Mouse (Mus musculus): ENCODE measurements around the gene Tcp11. TPM values are rescaled to one million over a fixed set of nuclear protein-coding genes. Genes with fewer than 3 reads are reported as not detected.
A peak's percentile ranks its signal among the peaks of the same experiment; 100 is the strongest.

Gene Tcp11
- total and polyA plus RNA-seq, 3 experiments, result 0.50 to 0.82 TPM; not detected in 1

DNA sequence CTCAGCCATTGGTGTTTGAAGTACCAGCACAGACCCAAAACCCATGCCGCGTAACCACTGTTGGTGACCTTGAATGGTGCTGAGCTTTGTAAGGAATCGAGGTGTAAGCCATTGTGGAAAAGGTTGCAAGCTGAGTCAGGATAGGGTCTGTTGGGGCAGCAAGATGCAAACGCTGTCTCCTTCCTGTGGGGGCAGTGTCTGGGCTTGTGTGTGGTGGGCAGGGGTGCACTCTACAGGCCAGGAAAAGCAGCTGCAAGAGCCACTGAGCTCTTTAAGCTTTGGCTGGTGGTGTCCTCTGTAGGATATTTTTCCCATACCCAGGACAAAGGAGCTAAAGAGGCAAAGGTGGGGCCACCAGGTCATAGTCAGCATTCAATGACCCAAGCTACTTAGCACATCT, 32.0 kb downstream of the Tcp11 start:
- no peaks in the 10 kb centered on the region for H3K4me1 ChIP-seq (ENCODE audit: control insufficient read depth in 1 of 2, insufficient read depth in 2 of 2, low read length in 2 of 2)
- no peak overlapping the region for H3K4me3 ChIP-seq (ENCODE audit: control insufficient read depth in 1 of 2, insufficient read depth in 1 of 2, low read depth in 2 of 2, low read length in 2 of 2)
- no peak overlapping the region for H3K27ac ChIP-seq (ENCODE audit: control insufficient read depth, low read depth, low read length)
- DNase-seq (ENCODE audit: low read depth, low spot score), result peak; percentile 59
- H3K79me2 ChIP-seq (ENCODE audit: control insufficient read depth, insufficient read depth, low read length, poor library complexity), result no peaks in the 10 kb centered on the region
- no peak overlapping the region for H3K9ac ChIP-seq (ENCODE audit: control insufficient read depth, low read depth, low read length, poor library complexity, severe bottlenecking)
- no peaks in the 10 kb centered on the region for H3K36me3 ChIP-seq (ENCODE audit: control insufficient read depth in 1 of 2, insufficient read depth in 2 of 2, low read length in 2 of 2)
- H3K9me3 ChIP-seq (replicated peaks; ENCODE audit: insufficient read depth, low read length), result no peaks in the 10 kb centered on the region
- H3K27me3 ChIP-seq (ENCODE audit: control insufficient read depth in 1 of 2, insufficient read depth in 2 of 2, low read length in 2 of 2), result no peaks in the 10 kb centered on the region
- TF ChIP-seq CTCF (IDR thresholded peaks at IDR 0.05 in 2 of 3, conservative IDR thresholded peaks at IDR 0.05 in 1 of 3; ENCODE audit: control insufficient read depth in 1 of 3, insufficient read depth in 1 of 3, low read depth in 2 of 3, low read length in 3 of 3, poor library complexity in 1 of 3, severe bottlenecking in 1 of 3), result peak; percentile 25 to 96 (median 71); a peak in 5 of 6 replicates
- TF ChIP-seq NRF1 (IDR thresholded peaks at IDR 0.05; ENCODE audit: insufficient read depth, low read depth, low read length, poor library complexity, severe bottlenecking), result no peak
- TF ChIP-seq SMC3 (IDR thresholded peaks at IDR 0.05; ENCODE audit: low read depth, low read length), result peak; percentile 65
- TF ChIP-seq RAD21 (IDR thresholded peaks at IDR 0.05; ENCODE audit: low read depth, low read length), result peak; percentile 46
- no peak for TF ChIP-seq MAX (IDR thresholded peaks at IDR 0.05; ENCODE audit: low read length)
- TF ChIP-seq ZMIZ1 (IDR thresholded peaks at IDR 0.05; ENCODE audit: low read depth, low read length), result no peak
- no peak for TF ChIP-seq TBP (IDR thresholded peaks at IDR 0.05; ENCODE audit: low read depth, low read length)

- Histone ChIP-seq H3K9me3 (replicated peaks; ENCODE audit: insufficient read depth, low read length) (no peaks in the 10 kb centered on the region), H3K27ac (ENCODE audit: control insufficient read depth, low read depth, low read length) (no peak overlapping the region), H3K79me2 (ENCODE audit: control insufficient read depth, insufficient read depth, low read length, poor library complexity) (no peaks in the 10 kb centered on the region), H3K9ac (ENCODE audit: control insufficient read depth, low read depth, low read length, poor library complexity, severe bottlenecking) (no peak overlapping the region), H3K36me3 (ENCODE audit: control insufficient read depth in 1 of 2, insufficient read depth in 2 of 2, low read length in 2 of 2) (no peaks in the 10 kb centered on the region), H3K4me3 (ENCODE audit: control insufficient read depth in 1 of 2, insufficient read depth in 1 of 2, low read depth in 2 of 2, low read length in 2 of 2) (no peak overlapping the region), H3K4me1 (ENCODE audit: control insufficient read depth in 1 of 2, insufficient read depth in 2 of 2, low read length in 2 of 2) (no peaks in the 10 kb centered on the region), H3K27me3 (ENCODE audit: control insufficient read depth in 1 of 2, insufficient read depth in 2 of 2, low read length in 2 of 2) (no peaks in the 10 kb centered on the region)
- no peak for TF ChIP-seq ZMIZ1 (IDR thresholded peaks at IDR 0.05; ENCODE audit: low read depth, low read length)
- no peak for TF ChIP-seq MYB (IDR thresholded peaks at IDR 0.05; ENCODE audit: low read depth, low read length)
- no peak for TF ChIP-seq MEF2A (IDR thresholded peaks at IDR 0.05; ENCODE audit: extremely low read depth, insufficient replicate concordance, low read depth, low read length, poor library complexity, severe bottlenecking)
- no peak for TF ChIP-seq CHD2 (IDR thresholded peaks at IDR 0.05; ENCODE audit: low read length)
- no peak for TF ChIP-seq KAT2A (conservative IDR thresholded peaks at IDR 0.05; ENCODE audit: low read depth, low read length)
- TF ChIP-seq E2F4 (IDR thresholded peaks at IDR 0.05; ENCODE audit: borderline replicate concordance, low read depth, low read length), result no peak
- no peak for TF ChIP-seq MAFK (IDR thresholded peaks at IDR 0.05; ENCODE audit: borderline replicate concordance, low read depth, low read length)
- no peak for TF ChIP-seq POLR2A (IDR thresholded peaks at IDR 0.05; ENCODE audit: control insufficient read depth in 1 of 2, insufficient read depth in 1 of 2, low read depth in 1 of 2, low read length in 2 of 2, poor library complexity in 1 of 2)
- no peak for TF ChIP-seq ZC3H11A (IDR thresholded peaks at IDR 0.05; ENCODE audit: low read depth, low read length)
- TF ChIP-seq JUND (IDR thresholded peaks at IDR 0.05; ENCODE audit: low read depth, low read length), result no peak
- TF ChIP-seq SMC3 (IDR thresholded peaks at IDR 0.05; ENCODE audit: low read depth, low read length), result no peak
- TF ChIP-seq GABPA (IDR thresholded peaks at IDR 0.05; ENCODE audit: low read depth, low read length), result no peak
- TF ChIP-seq TCF12 (IDR thresholded peaks at IDR 0.05; ENCODE audit: low read depth, low read length), result no peak
- no peak for TF ChIP-seq ELF1 (IDR thresholded peaks at IDR 0.05; ENCODE audit: low read depth, low read length)
- TF ChIP-seq USF2 (IDR thresholded peaks at IDR 0.05; ENCODE audit: borderline replicate concordance in 1 of 2, insufficient read depth in 1 of 2, low read depth in 1 of 2, low read length in 2 of 2), result no peak
- no peak for TF ChIP-seq HCFC1 (IDR thresholded peaks at IDR 0.05; ENCODE audit: low read depth, low read length)
- no peak for TF ChIP-seq BHLHE40 (IDR thresholded peaks at IDR 0.05; ENCODE audit: borderline replicate concordance, low read depth, low read length)
- no peak for TF ChIP-seq ZKSCAN1 (IDR thresholded peaks at IDR 0.05; ENCODE audit: low read depth, low read length)
- no peak for TF ChIP-seq TAL1 (IDR thresholded peaks at IDR 0.05; ENCODE audit: low read length)
- TF ChIP-seq MAX (IDR thresholded peaks at IDR 0.05; ENCODE audit: low read length), result no peak
- no peak for DNase-seq (ENCODE audit: low read depth, low spot score)
Observed at GRCm38 (mm10) chr17:28047520-28047919, 32.9 kb downstream of the Tcp11 start.
